ENCODE assay signal across 9 mouse cellular contexts in genomic region chr13:43332591-43332990, GRCm38 (mm10). TPM values are rescaled to one million over a fixed set of nuclear protein-coding genes. Genes with fewer than 3 reads are reported as not detected.
DNase-seq lines count a peak whose midpoint lies in the region; ATAC-seq and TF ChIP-seq lines count a peak whose summit lies in the region.
"Had no signal": no experiment of that assay in that cellular context is flagged by ENCODE, and none has a peak within 500 bp of the region (broad histone marks: within the 10 kb centered on the region; RNA-seq: fewer than 3 reads in every experiment).

No protein-coding gene starts in this region.

- no peak for TF ChIP-seq POLR2A in cerebellum, adult 2 months (IDR thresholded peaks at IDR 0.05; ENCODE audit: borderline replicate concordance, insufficient read depth, low read length)

- no peak for ATAC-seq in midbrain, embryonic 14.5 days (ENCODE audit: low FRiP score, low TSS enrichment)
- no peak for ATAC-seq in midbrain, embryonic 15.5 days (replicated peaks)
- ATAC-seq in common myeloid progenitor, adult 5-6 weeks (replicated peaks; ENCODE audit: low read depth, poor library complexity, severe bottlenecking), result 0 out of 2 replicates have a peak, but pooled peaks have one; percentile 29
- no peak for ATAC-seq in lung, postnatal 0 days

- no peaks in the 10 kb centered on the region for H3K4me1 ChIP-seq in cerebellum, adult 2 months (ENCODE audit: control insufficient read depth, insufficient read depth, low read length)
- no peaks in the 10 kb centered on the region for H3K4me1 ChIP-seq in midbrain, embryonic 14.5 days (ENCODE audit: control insufficient read depth, insufficient read depth, low read length)
- H3K4me1 ChIP-seq in midbrain, embryonic 15.5 days, result no peaks in the 10 kb centered on the region
- H3K4me1 ChIP-seq in lung, postnatal 0 days (ENCODE audit: insufficient read depth, low read depth, low read length), result peaks cover 6% of the 10 kb centered on the region

- no peak overlapping the region for H3K9ac ChIP-seq in midbrain, embryonic 14.5 days (replicated peaks; ENCODE audit: low read length)
- no peak overlapping the region for H3K9ac ChIP-seq in midbrain, embryonic 15.5 days
- H3K9ac ChIP-seq in lung, postnatal 0 days (replicated peaks; ENCODE audit: low read depth), result no peak overlapping the region
- H3K9ac ChIP-seq: heart, embryonic 15.5 days had no signal

- H3K27ac ChIP-seq in cerebellum, adult 2 months (ENCODE audit: insufficient read depth, low read length), result no peak overlapping the region
- H3K27ac ChIP-seq in midbrain, embryonic 14.5 days (replicated peaks; ENCODE audit: low read depth, low read length), result no peak overlapping the region
- H3K27ac ChIP-seq in midbrain, embryonic 15.5 days, result no peak overlapping the region
- H3K27ac ChIP-seq in lung, postnatal 0 days (ENCODE audit: low read length), result no peak overlapping the region
- H3K27ac ChIP-seq: heart, embryonic 15.5 days had no signal

- H3K9me3 ChIP-seq in midbrain, embryonic 14.5 days (ENCODE audit: control insufficient read depth, low read length), result no peaks in the 10 kb centered on the region
- H3K9me3 ChIP-seq in midbrain, embryonic 15.5 days, result no peaks in the 10 kb centered on the region
- H3K9me3 ChIP-seq in lung, postnatal 0 days (ENCODE audit: low read length), result no peaks in the 10 kb centered on the region
- H3K9me3 ChIP-seq: heart, embryonic 15.5 days had no signal

- peak in 1 of 2 experiments; percentile 16 for DNase-seq in cerebellum, adult 2 months
- no peak for DNase-seq in cerebellum, adult 11-12 months
- peak; percentile 27 for DNase-seq in midbrain, embryonic 14.5 days
- peak; percentile 40 for DNase-seq in lung, postnatal 0 days (ENCODE audit: low spot score)
- DNase-seq in MN1 (ENCODE audit: low spot score), result no peak
- DNase-seq in urinary bladder, postnatal 10 days (ENCODE audit: low spot score), result no peak

- H3K4me2 ChIP-seq in midbrain, embryonic 14.5 days (ENCODE audit: low read length), result no peak overlapping the region
- no peak overlapping the region for H3K4me2 ChIP-seq in midbrain, embryonic 15.5 days
- H3K4me2 ChIP-seq in lung, postnatal 0 days (replicated peaks; ENCODE audit: low read depth, low read length), result no peak overlapping the region
- H3K4me2 ChIP-seq: heart, embryonic 15.5 days had no signal

- H3K36me3 ChIP-seq in midbrain, embryonic 14.5 days (ENCODE audit: control insufficient read depth, insufficient read depth, low read length), result no peaks in the 10 kb centered on the region
- no peaks in the 10 kb centered on the region for H3K36me3 ChIP-seq in midbrain, embryonic 15.5 days (replicated peaks)
- H3K36me3 ChIP-seq in lung, postnatal 0 days (ENCODE audit: insufficient read depth, low read length), result no peaks in the 10 kb centered on the region
- H3K36me3 ChIP-seq: heart, embryonic 15.5 days had no signal

- H3K4me3 ChIP-seq in cerebellum, adult 2 months (replicated peaks; ENCODE audit: insufficient read depth, low read depth, low read length), result no peak overlapping the region
- no peak overlapping the region for H3K4me3 ChIP-seq in midbrain, embryonic 14.5 days (replicated peaks; ENCODE audit: low read depth, low read length)
- H3K4me3 ChIP-seq in midbrain, embryonic 15.5 days, result no peak overlapping the region
- no peak overlapping the region for H3K4me3 ChIP-seq in lung, postnatal 0 days (ENCODE audit: low read depth, low read length)
- H3K4me3 ChIP-seq: heart, embryonic 15.5 days had no signal

- 0 out of 2 replicates have a peak, but pooled peaks have one; percentile 5 for TF ChIP-seq CTCF in cerebellum, adult 2 months (IDR thresholded peaks at IDR 0.05; ENCODE audit: borderline replicate concordance, insufficient read depth, low read depth, low read length)
- TF ChIP-seq CTCF in lung, postnatal 0 days (IDR thresholded peaks at IDR 0.05), result peak; percentile 49

- H3K27me3 ChIP-seq in cerebellum, adult 2 months (ENCODE audit: control insufficient read depth, insufficient read depth, low read length), result no peaks in the 10 kb centered on the region
- H3K27me3 ChIP-seq in midbrain, embryonic 14.5 days (ENCODE audit: control insufficient read depth, insufficient read depth, low read length), result no peaks in the 10 kb centered on the region
- H3K27me3 ChIP-seq in midbrain, embryonic 15.5 days (replicated peaks), result no peaks in the 10 kb centered on the region
- no peaks in the 10 kb centered on the region for H3K27me3 ChIP-seq in lung, postnatal 0 days (replicated peaks; ENCODE audit: insufficient read depth, low read length)
- H3K27me3 ChIP-seq: heart, embryonic 15.5 days had no signal

- no peak for TF ChIP-seq EP300 in lung, postnatal 0 days (IDR thresholded peaks at IDR 0.05)

- 44% methylated on average over 7 of the region's 7 CpGs for WGBS in cerebellum, adult 2 months
- WGBS in midbrain, embryonic 14.5 days, result 47% methylated on average over 7 of the region's 7 CpGs
- WGBS in midbrain, embryonic 15.5 days, result 46% methylated on average over 7 of the region's 7 CpGs
- WGBS in lung, postnatal 0 days, result 41% methylated on average over 7 of the region's 7 CpGs

RNA-seq across cellular contexts. Expression of gene Gfod1, which starts 28.6 kb away (rescaled TPM):
- 47.5 and 53.1 TPM in 2 replicates for polyA plus RNA-seq in cerebellum, adult 2 months (2012; rRNA removed)
- polyA plus RNA-seq in midbrain, embryonic 14.5 days (2014; fragmentation: Nextera tagmentation; extraction: Ambion mirVana), result 3.7 and 4.7 TPM in 2 replicates
- polyA plus RNA-seq in midbrain, embryonic 15.5 days (2015; fragmentation: Nextera tagmentation; extraction: Ambion mirVana), result 2.4 and 2.9 TPM in 2 replicates
- total RNA-seq in common myeloid progenitor, adult 5-6 weeks (2017), result 7.4 and 11.2 TPM in 2 replicates
- polyA plus RNA-seq in lung, postnatal 0 days (2015; fragmentation: Nextera tagmentation; extraction: Ambion mirVana), result 1.6 and 2.0 TPM in 2 replicates

RNA-seq across cellular contexts. Expression of gene Sirt5, which starts 32.7 kb away (rescaled TPM):
- polyA plus RNA-seq in cerebellum, adult 2 months (2012; rRNA removed), result 27.7 and 29.6 TPM in 2 replicates
- 31.8 TPM in 2 replicates for polyA plus RNA-seq in midbrain, embryonic 14.5 days (2014; fragmentation: Nextera tagmentation; extraction: Ambion mirVana)
- 38.9 and 39.9 TPM in 2 replicates for polyA plus RNA-seq in midbrain, embryonic 15.5 days (2015; fragmentation: Nextera tagmentation; extraction: Ambion mirVana)
- total RNA-seq in common myeloid progenitor, adult 5-6 weeks (2017), result 9.7 and 10.9 TPM in 2 replicates
- polyA plus RNA-seq in lung, postnatal 0 days (2015; fragmentation: Nextera tagmentation; extraction: Ambion mirVana), result 11.9 and 15.6 TPM in 2 replicates

Comparison
In these comparisons a context has a peak if more than half of its experiments do, and no peak if none do; other contexts are left out.
1. DNase-seq: peak in midbrain, embryonic 14.5 days (single experiment) and lung, postnatal 0 days (single experiment); none in cerebellum, adult 11-12 months (single experiment), MN1 (single experiment) and urinary bladder, postnatal 10 days (single experiment).